Mouse (Mus musculus) G1E (cell line): ENCODE data around the gene Anln.

Source experiments
- CTCF ChIP-seq: IDR thresholded peaks from 2 replicates; pipeline ENCODE4 v1.5.1; 2012; ENCODE audit warnings: low read depth, low read length, inconsistent platforms, mixed read lengths
- GATA1 ChIP-seq: IDR thresholded peaks from 2 replicates; pipeline ENCODE4 v1.6.1; 2012; ENCODE audit warnings: borderline replicate concordance, low read length, inconsistent platforms, mixed read lengths
- TAL1 ChIP-seq: conservative IDR thresholded peaks from 2 replicates; pipeline ENCODE4 v1.6.1; 2012; ENCODE audit warnings: low read depth, low read length, inconsistent platforms, mixed read lengths

DNA sequence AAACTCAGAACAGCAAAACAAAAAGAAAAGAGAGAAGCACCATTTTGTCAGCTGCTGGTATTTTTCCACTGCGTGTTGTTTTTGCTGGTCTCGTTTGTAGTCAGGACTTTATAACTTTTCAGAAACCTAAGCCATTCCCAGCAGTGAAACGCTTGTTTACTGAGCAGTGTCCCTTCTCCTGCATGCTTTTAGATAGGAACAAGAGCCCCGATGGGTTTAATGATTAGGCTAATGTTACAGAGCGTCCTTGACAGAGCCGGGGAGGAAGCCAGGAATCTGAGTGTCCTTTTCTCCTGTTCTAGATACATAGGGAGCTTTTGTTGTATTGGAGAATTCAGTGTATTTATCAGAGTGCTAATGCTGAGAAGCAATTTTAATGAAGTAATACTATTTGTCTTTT, 28.6 kb upstream of the Anln start:
- TF ChIP-seq CTCF (no peak), GATA1 (no peak), TAL1 (no peak)
